In the genomic region with DNA sequence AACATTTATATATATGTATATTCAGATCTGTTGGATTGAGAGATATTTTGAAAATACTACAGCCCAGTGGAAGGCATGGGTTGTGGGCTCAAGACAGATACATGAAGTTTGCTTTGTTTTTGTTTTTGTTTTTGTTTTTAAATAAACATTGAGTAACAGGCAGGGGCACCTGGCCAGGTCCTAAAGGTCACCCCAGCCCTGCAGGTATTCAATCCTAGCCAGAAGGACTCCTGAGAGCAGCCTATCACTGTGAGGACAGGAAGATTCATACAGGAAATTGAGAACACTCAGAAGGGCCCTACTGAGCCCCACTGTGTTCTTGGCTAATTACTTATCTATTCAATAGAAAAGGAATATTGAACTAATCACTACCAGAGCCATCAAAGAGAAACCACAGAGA, we compare ENCODE assay signal across 10 mouse cellular contexts. TPM values are rescaled to one million over a fixed set of nuclear protein-coding genes. Genes with fewer than 3 reads are reported as not detected.
DNase-seq lines count a peak whose midpoint lies in the region; ATAC-seq and TF ChIP-seq lines count a peak whose summit lies in the region.
"Had no signal": no experiment of that assay in that cellular context is flagged by ENCODE, and none has a peak within 500 bp of the region (broad histone marks: within the 10 kb centered on the region; RNA-seq: fewer than 3 reads in every experiment).

No protein-coding gene starts in this region.

- no peak for DNase-seq in layer of hippocampus, adult 2 months (ENCODE audit: low spot score in 2 of 2)
- DNase-seq in layer of hippocampus, postnatal 25 days (ENCODE audit: extremely low spot score in 1 of 2, low spot score in 1 of 2): no peak
- DNase-seq in forebrain, embryonic 14.5 days (ENCODE audit: low spot score): no peak
- no peak for DNase-seq in gastrocnemius, adult 2 months
- DNase-seq in spleen, postnatal 36 days (ENCODE audit: low spot score in 2 of 2): no peak
- no peak for DNase-seq in lung, postnatal 10 days
- DNase-seq: kidney, postnatal 10 days; lung, postnatal 36 days had no signal

- TF ChIP-seq CTCF in layer of hippocampus, adult 2 months (conservative IDR thresholded peaks at IDR 0.05): no peak
- TF ChIP-seq CTCF in gastrocnemius, adult 2 months (IDR thresholded peaks at IDR 0.05): no peak

- no peak overlapping the region for H3K27ac ChIP-seq in layer of hippocampus, adult 2 months
- H3K27ac ChIP-seq in forebrain, embryonic 14.5 days (ENCODE audit: low read depth, low read length): no peak overlapping the region
- H3K27ac ChIP-seq in hindbrain, embryonic 16.5 days (ENCODE audit: low read depth, low read length): no peak overlapping the region
- no peak overlapping the region for H3K27ac ChIP-seq in neural tube, embryonic 12.5 days
- H3K27ac ChIP-seq in gastrocnemius, adult 2 months: no peak overlapping the region

- ATAC-seq in forebrain, embryonic 14.5 days: no peak
- no peak for ATAC-seq in hindbrain, embryonic 16.5 days
- ATAC-seq in neural tube, embryonic 12.5 days (ENCODE audit: low FRiP score, low read depth): no peak

- H3K9ac ChIP-seq in forebrain, embryonic 14.5 days (ENCODE audit: low read length): no peak overlapping the region; the same call in 1 of the 2 replicates
- no peak overlapping the region for H3K9ac ChIP-seq in hindbrain, embryonic 16.5 days (ENCODE audit: low read depth, low read length)
- H3K9ac ChIP-seq in neural tube, embryonic 12.5 days: no peak overlapping the region

- H3K27me3 ChIP-seq in forebrain, embryonic 14.5 days (replicated peaks; ENCODE audit: control insufficient read depth, insufficient read depth, low read length): no peaks in the 10 kb centered on the region; the same call in 1 of the 2 replicates
- H3K27me3 ChIP-seq in hindbrain, embryonic 16.5 days (replicated peaks; ENCODE audit: control insufficient read depth, insufficient read depth, low read length): no peaks in the 10 kb centered on the region
- H3K27me3 ChIP-seq in neural tube, embryonic 12.5 days (replicated peaks): 0 out of 2 replicates have a peak, but pooled peaks cover 5% of the 10 kb centered on the region

- intact Hi-C loops in gastrocnemius, adult 2 months (cut with DNase I): no loop called here

- H3K4me3 ChIP-seq in layer of hippocampus, adult 2 months: peak overlapping the region; percentile 86
- peak overlapping the region; percentile 64 for H3K4me3 ChIP-seq in forebrain, embryonic 14.5 days (ENCODE audit: low read depth, low read length)
- H3K4me3 ChIP-seq in hindbrain, embryonic 16.5 days (ENCODE audit: low read length): peak overlapping the region; percentile 64
- no peak overlapping the region for H3K4me3 ChIP-seq in neural tube, embryonic 12.5 days
- no peak overlapping the region for H3K4me3 ChIP-seq in gastrocnemius, adult 2 months

- H3K4me1 ChIP-seq in forebrain, embryonic 14.5 days (ENCODE audit: control insufficient read depth, insufficient read depth, low read length): peaks cover 40% of the 10 kb centered on the region
- H3K4me1 ChIP-seq in hindbrain, embryonic 16.5 days (ENCODE audit: control insufficient read depth, insufficient read depth, low read depth, low read length): peaks cover 27% of the 10 kb centered on the region
- peaks cover 55% of the 10 kb centered on the region for H3K4me1 ChIP-seq in neural tube, embryonic 12.5 days

- H3K9me3 ChIP-seq in forebrain, embryonic 14.5 days (replicated peaks; ENCODE audit: control insufficient read depth, low read length): no peaks in the 10 kb centered on the region
- no peaks in the 10 kb centered on the region for H3K9me3 ChIP-seq in hindbrain, embryonic 16.5 days (ENCODE audit: control insufficient read depth, low read length)
- H3K9me3 ChIP-seq in neural tube, embryonic 12.5 days: no peaks in the 10 kb centered on the region

- H3K36me3 ChIP-seq in forebrain, embryonic 14.5 days (ENCODE audit: control insufficient read depth, insufficient read depth, low read length): no peaks in the 10 kb centered on the region
- no peaks in the 10 kb centered on the region for H3K36me3 ChIP-seq in hindbrain, embryonic 16.5 days (ENCODE audit: control insufficient read depth, insufficient read depth, low read length)
- no peaks in the 10 kb centered on the region for H3K36me3 ChIP-seq in neural tube, embryonic 12.5 days

- H3K4me2 ChIP-seq in forebrain, embryonic 14.5 days (ENCODE audit: low read length): peak overlapping the region; percentile 93
- peak overlapping the region; percentile 70 for H3K4me2 ChIP-seq in hindbrain, embryonic 16.5 days (ENCODE audit: low read length)
- H3K4me2 ChIP-seq in neural tube, embryonic 12.5 days (replicated peaks): peak overlapping the region; percentile 95

RNA-seq across cellular contexts. Expression of gene Pxylp1, which starts 5.0 kb away (rescaled TPM):
- total RNA-seq in layer of hippocampus, adult 2 months (2021): 10 to 100 TPM; 17.7 to 20.2 TPM
- total RNA-seq in layer of hippocampus, postnatal 25 days (2021): 10 to 100 TPM; 15.4 to 16.3 TPM
- polyA plus RNA-seq in forebrain, embryonic 14.5 days (2014; fragmentation: Nextera tagmentation; extraction: Ambion mirVana): 36.7 and 45.4 TPM in 2 replicates
- polyA plus RNA-seq in hindbrain, embryonic 16.5 days (2015; fragmentation: Nextera tagmentation; extraction: Ambion mirVana): 30.7 and 37.6 TPM in 2 replicates
- 41.2 and 42.6 TPM in 2 replicates for polyA plus RNA-seq in neural tube, embryonic 12.5 days (2016; fragmentation: Nextera tagmentation; extraction: Ambion mirVana)
- total RNA-seq in gastrocnemius, adult 2 months (2021): 1 to 10 TPM in 1 of 2 experiments, under 1 TPM in 1; 0.36 to 2.7 TPM

Comparison
In these comparisons a context has a peak if more than half of its experiments do, and no peak if none do; other contexts are left out.
1. H3K4me3 ChIP-seq: peak in layer of hippocampus, adult 2 months (single experiment), forebrain, embryonic 14.5 days (single experiment) and hindbrain, embryonic 16.5 days (single experiment); none in neural tube, embryonic 12.5 days (single experiment) and gastrocnemius, adult 2 months (single experiment).
2. RNA of gene Pxylp1, which starts 5.0 kb away (total RNA-seq): 17.7 to 20.2 TPM in layer of hippocampus, adult 2 months and 15.4 to 16.3 TPM in layer of hippocampus, postnatal 25 days; 0.36 to 2.7 TPM in gastrocnemius, adult 2 months; every median in the first group is over 4 times any median in the second.
3. Peak in every context shown above with its lines, with median percentiles within 50 percentile points of each other: H3K4me2 ChIP-seq.